Mouse (Mus musculus): ENCODE data around the gene Ifit2. TPM values are rescaled to one million over a fixed set of nuclear protein-coding genes. Genes with fewer than 3 reads are reported as not detected.

The Ifit2 gene
- total and polyA plus RNA-seq, 3 experiments = 0.69 to 2.7 TPM; not detected in 1

- Histone ChIP-seq H3K9me3 (replicated peaks; ENCODE audit: insufficient read depth, low read length) (no peaks in the 10 kb centered on the region), H3K27ac (ENCODE audit: control insufficient read depth, low read depth, low read length) (no peak overlapping the region), H3K4me1 (ENCODE audit: control insufficient read depth in 1 of 2, insufficient read depth in 2 of 2, low read length in 2 of 2) (peaks cover 4 to 8% of the 10 kb centered on the region in 2 experiments; a peak in 3 of 4 replicates), H3K36me3 (ENCODE audit: control insufficient read depth in 1 of 2, insufficient read depth in 2 of 2, low read length in 2 of 2) (peaks cover 0 to 5% of the 10 kb centered on the region in 2 experiments; a peak in 3 of 4 replicates), H3K27me3 (ENCODE audit: control insufficient read depth in 1 of 2, insufficient read depth in 2 of 2, low read length in 2 of 2) (no peaks in the 10 kb centered on the region), H3K4me3 (ENCODE audit: control insufficient read depth in 1 of 2, insufficient read depth in 1 of 2, low read depth in 2 of 2, low read length in 2 of 2) (no peak overlapping the region), H3K79me2 (ENCODE audit: control insufficient read depth, insufficient read depth, low read length, poor library complexity) (no peaks in the 10 kb centered on the region), H3K9ac (ENCODE audit: control insufficient read depth, low read depth, low read length, poor library complexity, severe bottlenecking) (no peak overlapping the region)
- DNase-seq (ENCODE audit: low read depth, low spot score) = no peak
- TF ChIP-seq ZMIZ1 (IDR thresholded peaks at IDR 0.05; ENCODE audit: low read depth, low read length) = no peak
- TF ChIP-seq USF1 (IDR thresholded peaks at IDR 0.05; ENCODE audit: low read depth, low read length) = no peak
- TF ChIP-seq POLR2AphosphoS5 (IDR thresholded peaks at IDR 0.05; ENCODE audit: borderline replicate concordance, low read depth, low read length) = no peak
- no peak for TF ChIP-seq CTCF (IDR thresholded peaks at IDR 0.05 in 2 of 3, conservative IDR thresholded peaks at IDR 0.05 in 1 of 3; ENCODE audit: control insufficient read depth in 1 of 3, insufficient read depth in 1 of 3, low read depth in 2 of 3, low read length in 3 of 3, poor library complexity in 1 of 3, severe bottlenecking in 1 of 3)
- no peak for TF ChIP-seq EP300 (IDR thresholded peaks at IDR 0.05; ENCODE audit: low read depth in 1 of 2, low read length in 2 of 2)
- TF ChIP-seq ETS1 (IDR thresholded peaks at IDR 0.05; ENCODE audit: low read depth, low read length) = no peak
- TF ChIP-seq USF2 (IDR thresholded peaks at IDR 0.05; ENCODE audit: borderline replicate concordance in 1 of 2, insufficient read depth in 1 of 2, low read depth in 1 of 2, low read length in 2 of 2) = no peak
- TF ChIP-seq POLR2AphosphoS2 (IDR thresholded peaks at IDR 0.05; ENCODE audit: low read length) = no peak
- no peak for TF ChIP-seq MEF2A (IDR thresholded peaks at IDR 0.05; ENCODE audit: extremely low read depth, insufficient replicate concordance, low read depth, low read length, poor library complexity, severe bottlenecking)
- TF ChIP-seq TAL1 (IDR thresholded peaks at IDR 0.05; ENCODE audit: low read length) = no peak
- TF ChIP-seq HCFC1 (IDR thresholded peaks at IDR 0.05; ENCODE audit: low read depth, low read length) = no peak
- TF ChIP-seq MAZ (IDR thresholded peaks at IDR 0.05; ENCODE audit: low read depth, low read length) = no peak
- no peak for TF ChIP-seq MYC (IDR thresholded peaks at IDR 0.05; ENCODE audit: low read depth, low read length)
- TF ChIP-seq E2F4 (IDR thresholded peaks at IDR 0.05; ENCODE audit: borderline replicate concordance, low read depth, low read length) = no peak
- TF ChIP-seq ZNF384 (IDR thresholded peaks at IDR 0.05; ENCODE audit: low read depth, low read length) = no peak
- TF ChIP-seq CHD2 (IDR thresholded peaks at IDR 0.05; ENCODE audit: low read length) = no peak
- TF ChIP-seq RCOR1 (IDR thresholded peaks at IDR 0.05; ENCODE audit: low read depth, low read length) = no peak
- TF ChIP-seq NELFE (IDR thresholded peaks at IDR 0.05; ENCODE audit: low read depth, low read length) = no peak
- no peak for TF ChIP-seq GABPA (IDR thresholded peaks at IDR 0.05; ENCODE audit: low read depth, low read length)
Observed at GRCm38 (mm10) chr19:34518786-34519185, 31.7 kb upstream of the Ifit2 start.

DNA sequence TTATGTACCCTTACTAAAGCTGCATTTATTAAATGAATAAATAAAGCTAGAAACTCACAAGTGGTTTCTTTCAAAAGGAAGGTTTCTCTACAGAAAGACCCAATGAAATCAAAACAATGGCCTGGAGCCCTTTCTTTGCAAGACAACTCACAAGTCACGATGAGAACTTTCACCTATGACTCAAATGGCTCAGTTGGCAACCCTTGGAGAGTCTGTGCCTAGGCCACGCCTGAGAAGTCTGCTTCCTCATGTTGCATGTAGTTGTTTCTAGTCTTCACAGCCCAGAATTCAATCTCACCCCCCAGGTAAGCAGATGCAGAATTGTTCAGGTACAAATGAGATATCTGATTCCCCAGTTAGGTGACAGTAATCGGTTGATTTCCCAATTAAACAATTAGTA lies 30.8 kb upstream of the Ifit2 start:
- Histone ChIP-seq H3K27ac (ENCODE audit: control insufficient read depth, low read depth, low read length) (no peak overlapping the region), H3K9ac (ENCODE audit: control insufficient read depth, low read depth, low read length, poor library complexity, severe bottlenecking) (no peak overlapping the region), H3K79me2 (ENCODE audit: control insufficient read depth, insufficient read depth, low read length, poor library complexity) (no peaks in the 10 kb centered on the region), H3K4me3 (ENCODE audit: control insufficient read depth in 1 of 2, insufficient read depth in 1 of 2, low read depth in 2 of 2, low read length in 2 of 2) (no peak overlapping the region), H3K9me3 (replicated peaks; ENCODE audit: insufficient read depth, low read length) (no peaks in the 10 kb centered on the region), H3K27me3 (ENCODE audit: control insufficient read depth in 1 of 2, insufficient read depth in 2 of 2, low read length in 2 of 2) (no peaks in the 10 kb centered on the region), H3K4me1 (ENCODE audit: control insufficient read depth in 1 of 2, insufficient read depth in 2 of 2, low read length in 2 of 2) (peaks cover 4 to 8% of the 10 kb centered on the region in 2 experiments; a peak in 3 of 4 replicates), H3K36me3 (ENCODE audit: control insufficient read depth in 1 of 2, insufficient read depth in 2 of 2, low read length in 2 of 2) (peaks cover 0 to 5% of the 10 kb centered on the region in 2 experiments; a peak in 3 of 4 replicates)
- DNase-seq (ENCODE audit: low read depth, low spot score) = no peak
- TF ChIP-seq TAL1 (IDR thresholded peaks at IDR 0.05; ENCODE audit: low read length) (no peak), CHD2 (IDR thresholded peaks at IDR 0.05; ENCODE audit: low read length) (no peak), SIN3A (IDR thresholded peaks at IDR 0.05; ENCODE audit: low read length) (no peak), RAD21 (IDR thresholded peaks at IDR 0.05; ENCODE audit: low read depth, low read length) (no peak), CTCF (IDR thresholded peaks at IDR 0.05 in 2 of 3, conservative IDR thresholded peaks at IDR 0.05 in 1 of 3; ENCODE audit: control insufficient read depth in 1 of 3, insufficient read depth in 1 of 3, low read depth in 2 of 3, low read length in 3 of 3, poor library complexity in 1 of 3, severe bottlenecking in 1 of 3) (no peak)

Data from MEL (cell line).